Mouse (Mus musculus) intestine, postnatal 0 days (tissue): ENCODE data around the gene Kansl1. TPM values are rescaled to one million over a fixed set of nuclear protein-coding genes. Genes with fewer than 3 reads are reported as not detected.

Experiments used
- ATAC-seq: fragments of 200-750 bp; cut with Nextera tagmentation; 2 replicates; pipeline ENCODE4 v1.8.0; 2017; ENCODE audit warnings: mild to moderate bottlenecking, moderate TSS enrichment, moderate library complexity
- H3K27ac ChIP-seq: fragments of 300-500 bp; sonication (generic); 2 replicates; pipeline ENCODE4 v1.5.1; 2014; ENCODE audit warnings: mild to moderate bottlenecking, low read depth, low read length, moderate library complexity
- H3K27me3 ChIP-seq: fragments of 300-500 bp; sonication (generic); replicated peaks from 2 replicates; pipeline ENCODE4 v1.6.1; 2014; ENCODE audit warnings: low read length, mixed read lengths; ENCODE audit not compliant: control insufficient read depth, insufficient read depth
- H3K36me3 ChIP-seq: fragments of 300-500 bp; sonication (generic); 2 replicates; pipeline ENCODE4 v1.6.1; 2014; ENCODE audit warnings: mild to moderate bottlenecking, moderate library complexity; ENCODE audit not compliant: control insufficient read depth, insufficient read depth
- H3K4me1 ChIP-seq: fragments of 300-500 bp; sonication (generic); replicated peaks from 2 replicates; pipeline ENCODE4 v1.6.1; 2014; ENCODE audit warnings: antibody characterized with exemption, low read length, mixed read lengths; ENCODE audit not compliant: control insufficient read depth, insufficient read depth
- H3K4me2 ChIP-seq: fragments of 300-500 bp; sonication (generic); replicated peaks from 2 replicates; pipeline ENCODE4 v1.6.1; 2014; ENCODE audit warnings: low read depth, mild to moderate bottlenecking, moderate library complexity
- H3K4me3 ChIP-seq: fragments of 300-500 bp; sonication (generic); 2 replicates; pipeline ENCODE4 v1.5.1; 2014; ENCODE audit warnings: low read depth, low read length
- H3K9ac ChIP-seq: fragments of 300-500 bp; sonication (generic); 2 replicates; pipeline ENCODE4 v1.6.1; 2014; ENCODE audit warnings: mild to moderate bottlenecking, low read depth, low read length
- H3K9me3 ChIP-seq: fragments of 300-500 bp; sonication (generic); 2 replicates; pipeline ENCODE4 v1.6.1; 2016; ENCODE audit warnings: mixed run types; ENCODE audit not compliant: control insufficient read depth
- CTCF ChIP-seq: sonication (generic); IDR thresholded peaks from 2 replicates; pipeline ENCODE4 v1.5.1; 2016; ENCODE audit warnings: low read depth, mild to moderate bottlenecking, control low read depth, antibody characterized with exemption, moderate library complexity
- WGBS: fragments of 180-500 bp; shearing (Covaris S2); extraction: QIAGEN DNeasy Blood & Tissue Kit; methylation state at CpG from one replicate; pipeline ENCODE4 v1.1.7; 2014; 5-methylcytosine and 5-hydroxymethylcytosine counted together
- polyA plus RNA-seq: library from polyadenylated mRNA; unstranded; fragments of >200 nt; fragmentation: Nextera tagmentation; extraction: Ambion mirVana; gene quantifications from 2 replicates; pipeline ENCODE4 v1.2.1, GENCODE M21; 2015

Gene Kansl1
- polyA plus RNA-seq, 1 experiment from 2014 or later, result 8.1 TPM

GRCm38 (mm10) chr11:104469371-104469835, 742 bp upstream of the Kansl1 start:
- Histone ChIP-seq H3K9me3 (no peaks in the 10 kb centered on the region), H3K9ac (peak overlapping the region; percentile 96), H3K27ac (peak overlapping the region; percentile 57), H3K4me1 (no peaks in the 10 kb centered on the region; the same call in 1 of the 2 replicates), H3K4me3 (peak overlapping the region; percentile 99), H3K36me3 (no peaks in the 10 kb centered on the region), H3K4me2 (peak overlapping the region; percentile 94), H3K27me3 (no peaks in the 10 kb centered on the region)
- WGBS, result under 1% methylated on average over 19 of the region's 19 CpGs
- TF ChIP-seq CTCF, result no peak
- peak; percentile 100 for ATAC-seq

DNA sequence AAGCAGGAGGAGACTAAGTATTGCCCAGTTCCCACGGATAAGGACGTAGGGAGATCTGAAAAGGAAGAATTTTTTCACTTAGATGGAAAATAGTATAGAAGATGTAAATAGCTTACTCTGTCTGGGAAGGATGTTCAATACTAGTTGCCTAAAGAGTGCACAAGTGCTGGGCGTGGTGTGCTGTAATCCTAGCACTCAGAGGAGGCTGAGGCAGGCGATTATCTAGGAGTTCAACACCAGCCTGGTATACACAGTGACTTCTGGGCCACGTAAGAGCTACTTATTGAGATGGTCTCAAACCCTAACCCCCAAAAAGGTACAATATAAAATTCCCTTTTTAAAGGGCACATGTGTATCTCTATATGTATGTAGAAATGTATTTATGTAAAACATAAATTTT, 963 bp downstream of the Kansl1 start:
- no peak overlapping the region for H3K4me3 ChIP-seq
- no peaks in the 10 kb centered on the region for H3K9me3 ChIP-seq
- no peak overlapping the region for H3K27ac ChIP-seq
- H3K4me2 ChIP-seq, result no peak overlapping the region
- no peaks in the 10 kb centered on the region for H3K36me3 ChIP-seq
- H3K27me3 ChIP-seq, result no peaks in the 10 kb centered on the region
- no peaks in the 10 kb centered on the region; the same call in 1 of the 2 replicates for H3K4me1 ChIP-seq
- no peak for ATAC-seq
- no peak for TF ChIP-seq CTCF
- H3K9ac ChIP-seq, result no peak overlapping the region
- WGBS, result 78% methylated on average over 5 of the region's 5 CpGs

GRCm38 (mm10) chr11:104461551-104461950, 7.1 kb downstream of the Kansl1 start:
- ATAC-seq, result no peak
- no peak overlapping the region for H3K27ac ChIP-seq
- no peaks in the 10 kb centered on the region; the same call in 1 of the 2 replicates for H3K4me1 ChIP-seq
- H3K27me3 ChIP-seq, result no peaks in the 10 kb centered on the region
- H3K36me3 ChIP-seq, result no peaks in the 10 kb centered on the region
- TF ChIP-seq CTCF, result peak; percentile 83
- H3K4me2 ChIP-seq, result no peak overlapping the region
- no peaks in the 10 kb centered on the region for H3K9me3 ChIP-seq
- no peak overlapping the region for H3K9ac ChIP-seq
- no peak overlapping the region for H3K4me3 ChIP-seq

DNA sequence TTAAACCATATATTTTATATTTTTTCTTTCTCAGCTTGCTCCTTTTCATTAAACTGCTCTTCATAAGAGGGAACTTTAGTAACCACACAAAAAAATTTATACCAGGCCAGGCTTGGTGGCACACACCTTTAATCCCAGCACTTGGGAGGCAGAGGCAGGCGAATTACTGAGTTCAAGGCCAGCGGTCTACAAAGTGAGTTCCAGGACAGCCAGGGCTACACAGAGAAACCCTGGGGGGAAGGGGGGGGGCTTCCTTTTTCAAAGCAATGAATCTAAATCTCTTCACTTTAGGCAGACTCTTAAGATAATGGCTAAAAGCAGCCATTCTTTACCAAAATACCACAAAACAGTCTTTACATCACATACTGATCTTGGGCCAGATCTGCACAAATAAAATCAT, 9.0 kb downstream of the Kansl1 start:
- no peaks in the 10 kb centered on the region for H3K36me3 ChIP-seq
- H3K4me1 ChIP-seq, result no peaks in the 10 kb centered on the region
- no peak overlapping the region for H3K27ac ChIP-seq
- no peak overlapping the region for H3K4me3 ChIP-seq
- ATAC-seq, result no peak
- no peaks in the 10 kb centered on the region for H3K9me3 ChIP-seq
- H3K4me2 ChIP-seq, result no peak overlapping the region
- TF ChIP-seq CTCF, result no peak
- no peaks in the 10 kb centered on the region for H3K27me3 ChIP-seq
- no peak overlapping the region for H3K9ac ChIP-seq
- 95% methylated on average over 2 of the region's 2 CpGs for WGBS

GRCm38 (mm10) chr11:104458507-104458906, 10.2 kb downstream of the Kansl1 start:
- H3K36me3 ChIP-seq, result no peaks in the 10 kb centered on the region
- no peak overlapping the region for H3K9ac ChIP-seq
- peak; percentile 43 for TF ChIP-seq CTCF
- 79% methylated on average over 2 of the region's 2 CpGs for WGBS
- no peaks in the 10 kb centered on the region for H3K4me1 ChIP-seq
- H3K9me3 ChIP-seq, result no peaks in the 10 kb centered on the region
- no peak overlapping the region for H3K4me3 ChIP-seq
- no peak overlapping the region for H3K4me2 ChIP-seq
- no peak overlapping the region for H3K27ac ChIP-seq
- H3K27me3 ChIP-seq, result no peaks in the 10 kb centered on the region
- no peak for ATAC-seq

- no peak for ATAC-seq
- H3K9me3 ChIP-seq, result no peaks in the 10 kb centered on the region
- H3K9ac ChIP-seq, result no peak overlapping the region
- H3K27ac ChIP-seq, result no peak overlapping the region
- TF ChIP-seq CTCF, result no peak
- no peaks in the 10 kb centered on the region for H3K4me1 ChIP-seq
- no peak overlapping the region for H3K4me3 ChIP-seq
- 96% methylated on average over 1 of the region's 1 CpGs for WGBS
- H3K27me3 ChIP-seq, result no peaks in the 10 kb centered on the region
- H3K36me3 ChIP-seq, result no peaks in the 10 kb centered on the region
- H3K4me2 ChIP-seq, result no peak overlapping the region
Measured at GRCm38 (mm10) chr11:104452709-104453108, 16.0 kb downstream of the Kansl1 start.

DNA sequence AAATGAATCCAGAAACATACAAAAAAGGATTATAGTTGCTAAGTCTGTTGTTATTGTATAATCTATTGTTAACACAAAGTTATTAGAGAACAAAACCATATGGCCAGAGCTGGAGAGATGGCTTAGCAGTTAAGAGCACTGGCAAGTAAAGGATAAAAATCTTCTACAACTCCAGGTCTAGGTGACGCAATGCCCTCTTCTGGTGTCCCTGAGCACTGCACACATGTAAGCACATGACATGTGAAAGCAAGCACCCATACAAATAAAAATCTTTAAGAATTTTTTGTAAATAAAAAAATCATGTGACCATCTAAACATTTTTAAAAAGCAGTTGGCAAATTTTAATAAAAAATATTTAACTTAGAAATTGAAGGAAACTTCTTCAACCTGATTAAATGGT, 17.4 kb downstream of the Kansl1 start:
- TF ChIP-seq CTCF, result peak; percentile 50
- no peak overlapping the region for H3K9ac ChIP-seq
- no peaks in the 10 kb centered on the region for H3K36me3 ChIP-seq
- ATAC-seq, result no peak
- no peaks in the 10 kb centered on the region for H3K27me3 ChIP-seq
- no peak overlapping the region for H3K4me3 ChIP-seq
- H3K27ac ChIP-seq, result no peak overlapping the region
- 93% methylated on average over 1 of the region's 1 CpGs for WGBS
- H3K9me3 ChIP-seq, result no peaks in the 10 kb centered on the region
- H3K4me1 ChIP-seq, result no peaks in the 10 kb centered on the region
- no peak overlapping the region for H3K4me2 ChIP-seq
